Mouse (Mus musculus) spleen, adult 2 months (tissue): ENCODE data around the gene Aco1. TPM values are rescaled to one million over a fixed set of nuclear protein-coding genes. Genes with fewer than 3 reads are reported as not detected.
A peak's percentile ranks its signal among the peaks of the same experiment; 100 is the strongest.

Experiments
- DNase-seq, 2 experiments: peaks; one replicate each; pipeline versions ENCODE4 v3.0.0 to v3.0.0-alpha.2; 2012 to 2021; ENCODE audit warnings: low spot score in 2 of 2, low read depth in 1 of 2
- H3K27ac ChIP-seq: fragments of 200-500 bp; 2 replicates; pipeline ENCODE4 v1.5.1; 2012; ENCODE audit warnings: low read length, inconsistent platforms; ENCODE audit not compliant: insufficient read depth
- H3K27me3 ChIP-seq: fragments of 200-500 bp; 2 replicates; pipeline ENCODE4 v1.6.1; 2012; ENCODE audit warnings: mild to moderate bottlenecking, moderate library complexity, low read length, inconsistent platforms; ENCODE audit not compliant: control insufficient read depth, insufficient read depth
- H3K36me3 ChIP-seq: fragments of 200-500 bp; 2 replicates; pipeline ENCODE4 v1.6.1; 2012; ENCODE audit warnings: mild to moderate bottlenecking, low read length, inconsistent platforms; ENCODE audit not compliant: control insufficient read depth, insufficient read depth
- H3K4me1 ChIP-seq: fragments of 200-500 bp; 2 replicates; pipeline ENCODE4 v1.6.1; 2011; ENCODE audit warnings: inconsistent platforms; ENCODE audit not compliant: control insufficient read depth, insufficient read depth, insufficient read length
- H3K4me3 ChIP-seq: fragments of 200-500 bp; 2 replicates; pipeline ENCODE4 v1.5.1; 2011; ENCODE audit warnings: mild to moderate bottlenecking, inconsistent platforms; ENCODE audit not compliant: insufficient read depth, insufficient read length; ENCODE audit errors: extremely low read depth
- CTCF ChIP-seq: fragments of 200-500 bp; IDR thresholded peaks from 2 replicates; pipeline ENCODE4 v1.5.1; 2011; ENCODE audit warnings: mild to moderate bottlenecking, inconsistent platforms; ENCODE audit not compliant: insufficient read depth, insufficient read length, insufficient replicate concordance; ENCODE audit errors: extremely low read depth
- POLR2A ChIP-seq: fragments of 200-500 bp; IDR thresholded peaks from 2 replicates; pipeline ENCODE4 v1.6.1; 2011; ENCODE audit warnings: low read depth, low read length, inconsistent platforms
- WGBS: fragments of 180-500 bp; shearing (Covaris S2); methylation state at CpG from one replicate; pipeline ENCODE4 v1.1.7; 2018; 5-methylcytosine and 5-hydroxymethylcytosine counted together
- polyA plus RNA-seq: library from polyadenylated mRNA; depleted of rRNA; stranded (reverse); fragments of >200 nt; gene quantifications from 2 replicates; pipeline ENCODE4 v1.2.3, GENCODE M21; 2012

Aco1 gene
- polyA plus RNA-seq, 1 experiment, result 11.4 TPM

DNA sequence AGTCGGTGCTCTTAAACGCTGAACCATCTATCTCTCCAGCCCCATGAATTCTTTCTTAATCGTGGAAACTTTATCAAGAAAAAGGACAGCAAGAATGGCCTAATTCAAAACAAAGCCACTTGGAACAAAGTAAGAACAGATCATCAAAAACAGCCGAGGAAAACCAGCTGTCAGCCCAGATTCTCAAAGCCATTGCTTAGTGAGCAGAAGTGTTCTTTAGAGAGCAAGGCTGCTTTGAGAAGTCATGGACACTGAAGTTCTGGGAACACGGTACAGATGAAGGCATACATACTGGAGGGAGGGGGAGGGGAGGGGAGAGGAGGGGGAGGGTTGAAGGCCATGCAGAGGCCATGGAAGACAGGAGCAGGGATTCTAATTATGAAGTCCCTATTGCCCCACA, 83.2 kb downstream of the Aco1 start:
- H3K36me3 ChIP-seq, result peaks cover 45% of the 10 kb centered on the region
- TF ChIP-seq CTCF (no peak), POLR2A (no peak)
- H3K27ac ChIP-seq, result no peak overlapping the region
- no peak for DNase-seq
- H3K4me1 ChIP-seq, result no peaks in the 10 kb centered on the region
- H3K27me3 ChIP-seq, result no peaks in the 10 kb centered on the region
- H3K4me3 ChIP-seq, result no peak overlapping the region
- WGBS, result 92% methylated on average over 5 of the region's 5 CpGs

DNA sequence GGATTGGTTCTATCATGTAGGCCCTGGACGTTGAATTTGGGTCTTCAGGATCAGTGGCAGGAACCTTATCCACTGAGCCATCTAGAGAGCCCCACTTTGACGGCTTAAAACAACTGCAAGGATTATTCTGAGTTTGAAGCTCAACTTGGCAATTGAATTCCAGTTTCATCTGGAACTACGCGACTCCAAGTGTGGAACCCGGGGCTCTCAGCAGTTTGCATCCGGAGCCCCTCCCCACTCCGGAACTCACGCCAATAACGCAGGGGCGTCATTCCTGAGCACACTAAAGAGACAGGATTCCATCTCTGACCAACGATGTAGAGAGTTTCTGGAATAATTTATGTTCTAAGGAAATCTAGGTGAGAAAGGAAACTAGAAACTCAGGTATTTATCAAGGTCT, 84.2 kb downstream of the Aco1 start:
- TF ChIP-seq CTCF (no peak), POLR2A (no peak)
- H3K4me3 ChIP-seq, result no peak overlapping the region
- H3K27ac ChIP-seq, result no peak overlapping the region
- WGBS, result 95% methylated on average over 11 of the region's 11 CpGs
- no peaks in the 10 kb centered on the region for H3K27me3 ChIP-seq
- DNase-seq, result no peak
- H3K36me3 ChIP-seq, result peaks cover 38% of the 10 kb centered on the region
- no peaks in the 10 kb centered on the region for H3K4me1 ChIP-seq

DNA sequence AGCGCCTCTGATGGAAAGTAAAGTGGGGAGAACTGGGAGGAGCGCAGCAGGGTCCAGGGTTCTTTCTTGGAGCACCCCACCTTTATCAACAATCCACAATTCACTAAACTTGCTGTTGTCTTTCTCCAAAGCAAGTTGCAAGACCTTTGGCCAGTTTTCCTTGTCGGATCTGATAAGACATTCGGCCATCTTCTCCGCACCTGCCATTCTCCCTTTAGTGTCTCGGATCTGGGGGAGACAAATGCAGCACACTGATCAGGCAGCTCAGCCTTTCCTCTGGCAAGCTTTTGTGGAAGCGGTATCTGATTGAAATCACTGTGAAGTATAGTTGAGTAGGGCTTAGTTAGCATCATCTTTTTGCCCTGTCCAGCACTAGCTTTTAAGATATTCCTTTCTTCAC, 85.0 kb downstream of the Aco1 start:
- H3K4me3 ChIP-seq, result no peak overlapping the region
- 95% methylated on average over 7 of the region's 7 CpGs for WGBS
- peaks cover 31% of the 10 kb centered on the region for H3K36me3 ChIP-seq

GRCm38 (mm10) chr4:40229723-40230122, 86.8 kb downstream of the Aco1 start:
- DNase-seq, result no peak
- no peaks in the 10 kb centered on the region for H3K27me3 ChIP-seq
- no peak overlapping the region for H3K4me3 ChIP-seq
- TF ChIP-seq CTCF, result no peak
- no peak for TF ChIP-seq POLR2A
- WGBS, result 89% methylated on average over 6 of the region's 6 CpGs
- H3K4me1 ChIP-seq, result no peaks in the 10 kb centered on the region
- H3K36me3 ChIP-seq, result peaks cover 27% of the 10 kb centered on the region
- no peak overlapping the region for H3K27ac ChIP-seq

More for the DNA sequence above, 85.0 kb downstream of the Aco1 start:
- Histone ChIP-seq H3K27me3 (no peaks in the 10 kb centered on the region), H3K27ac (no peak overlapping the region), H3K4me1 (no peaks in the 10 kb centered on the region)
- TF ChIP-seq POLR2A, result no peak
- TF ChIP-seq CTCF, result no peak
- no peak for DNase-seq

DNA sequence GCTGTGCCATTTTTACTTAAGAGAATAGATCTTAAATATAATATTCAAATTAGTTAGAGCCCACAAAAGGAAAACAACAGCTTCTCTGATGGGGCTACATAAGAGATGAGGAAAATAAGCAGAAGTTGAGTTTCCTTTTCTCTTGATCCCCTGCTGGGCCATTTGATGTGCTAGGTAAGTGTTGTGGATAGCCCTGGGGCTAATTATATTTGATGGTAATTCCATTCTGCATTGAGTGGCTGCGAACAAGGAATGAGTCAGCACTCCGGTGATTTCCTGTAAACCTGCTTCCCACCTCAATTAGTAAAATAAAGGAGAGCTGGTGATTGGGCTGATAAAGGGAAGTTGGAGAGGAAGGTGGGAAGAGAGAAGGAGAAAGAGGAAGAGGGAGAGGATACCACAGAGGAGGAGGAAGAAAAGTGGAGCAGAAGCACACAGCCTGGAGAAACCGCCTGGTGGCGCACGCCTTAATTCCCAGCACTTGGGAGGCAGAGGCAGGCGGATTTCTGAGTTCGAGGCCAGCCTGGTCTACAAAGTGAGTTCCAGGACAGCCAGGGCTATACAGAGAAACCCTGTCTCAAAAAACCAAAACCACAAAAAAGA, 90.3 kb downstream of the Aco1 start:
- Histone ChIP-seq H3K27ac (no peak overlapping the region), H3K36me3 (peaks cover 13% of the 10 kb centered on the region), H3K27me3 (no peaks in the 10 kb centered on the region), H3K4me3 (no peak overlapping the region), H3K4me1 (peaks cover 6% of the 10 kb centered on the region; the same call in 1 of the 2 replicates)
- WGBS, result 85% methylated on average over 7 of the region's 7 CpGs
- TF ChIP-seq POLR2A (no peak), CTCF (no peak)
- no peak for DNase-seq

DNA sequence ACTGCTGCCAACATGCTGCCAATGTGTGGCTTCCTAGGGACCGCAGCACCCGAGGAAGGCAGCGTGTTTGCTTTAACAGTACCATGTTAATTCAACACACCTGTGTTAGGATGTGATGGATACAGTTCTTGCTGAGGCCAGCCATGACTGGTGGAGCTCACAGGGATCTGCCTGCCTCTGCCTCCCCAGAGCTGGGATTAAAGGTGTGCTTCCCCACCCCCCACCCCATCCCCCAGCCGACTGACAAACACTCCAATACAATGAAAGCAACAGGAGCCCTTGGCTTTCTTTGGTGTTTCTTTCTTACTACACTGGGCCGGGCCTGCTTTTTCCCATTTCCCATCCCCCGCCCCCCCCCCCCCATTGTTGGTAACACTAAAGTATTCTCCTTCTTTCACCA, 91.4 kb downstream of the Aco1 start:
- no peak for DNase-seq
- Histone ChIP-seq H3K36me3 (peaks cover 11% of the 10 kb centered on the region), H3K4me1 (peaks cover 9% of the 10 kb centered on the region; the same call in 1 of the 2 replicates), H3K27ac (no peak overlapping the region), H3K4me3 (no peak overlapping the region), H3K27me3 (no peaks in the 10 kb centered on the region)
- TF ChIP-seq CTCF, result no peak
- WGBS, result 86% methylated on average over 6 of the region's 6 CpGs

DNA sequence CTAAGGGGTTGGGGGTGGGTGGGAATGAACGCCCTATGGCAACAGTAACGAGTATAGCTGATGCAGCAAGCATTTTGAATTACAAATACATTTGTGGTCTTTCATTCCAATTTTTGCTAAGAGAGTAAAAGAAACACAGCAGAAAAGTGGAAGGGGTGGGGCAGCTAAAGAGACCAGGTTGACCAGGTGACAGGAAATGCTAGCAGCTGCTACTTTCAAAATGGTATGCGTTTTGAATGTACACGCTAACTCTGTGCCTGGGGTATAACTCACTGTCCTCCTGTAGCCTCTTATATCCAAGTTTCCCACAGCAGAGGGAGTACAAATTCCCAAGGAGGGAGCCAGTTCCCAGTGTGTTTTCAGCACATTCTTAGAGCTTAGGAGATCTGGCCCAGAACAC, 93.9 kb downstream of the Aco1 start:
- H3K27ac ChIP-seq, result peak overlapping the region; percentile 71

More for the DNA sequence above, 93.9 kb downstream of the Aco1 start:
- 28% methylated on average over 4 of the region's 4 CpGs for WGBS
- H3K4me1 ChIP-seq, result peaks cover 15% of the 10 kb centered on the region; the same call in 1 of the 2 replicates
- H3K36me3 ChIP-seq, result peaks cover 6% of the 10 kb centered on the region; the same call in 1 of the 2 replicates
- H3K4me3 ChIP-seq, result no peak overlapping the region
- H3K27me3 ChIP-seq, result no peaks in the 10 kb centered on the region
- no peak for DNase-seq
- no peak for TF ChIP-seq POLR2A
- no peak for TF ChIP-seq CTCF
